Mouse (Mus musculus) hindbrain, embryonic 14.5 days (tissue): ENCODE results near the gene Safb. TPM values are rescaled to one million over a fixed set of nuclear protein-coding genes. Genes with fewer than 3 reads are reported as not detected.
A peak's percentile ranks its signal among the peaks of the same experiment; 100 is the strongest.

Experiments
- ATAC-seq: fragments of 200-750 bp; cut with Nextera tagmentation; 2 replicates; pipeline ENCODE4 v1.8.0; 2017; ENCODE audit warnings: moderate number of reproducible peaks, mild to moderate bottlenecking, moderate TSS enrichment, moderate library complexity; ENCODE audit not compliant: low FRiP score
- DNase-seq: peaks from one replicate; pipeline ENCODE4 v3.0.0-alpha.2; 2015; ENCODE audit warnings: low spot score
- H3K27ac ChIP-seq: fragments of 300-500 bp; sonication (generic); 2 replicates; pipeline ENCODE4 v1.5.1; 2014; ENCODE audit warnings: mild to moderate bottlenecking, moderate library complexity
- H3K27me3 ChIP-seq: fragments of 300-500 bp; sonication (generic); 2 replicates; pipeline ENCODE4 v1.6.1; 2014; ENCODE audit warnings: mild to moderate bottlenecking, low read length, mixed read lengths; ENCODE audit not compliant: control insufficient read depth, insufficient read depth
- H3K36me3 ChIP-seq: fragments of 300-500 bp; sonication (generic); replicated peaks from 2 replicates; pipeline ENCODE4 v1.6.1; 2014; ENCODE audit not compliant: control insufficient read depth, insufficient read depth
- H3K4me1 ChIP-seq: fragments of 300-500 bp; sonication (generic); replicated peaks from 2 replicates; pipeline ENCODE4 v1.6.1; 2014; ENCODE audit warnings: antibody characterized with exemption, low read length, mixed read lengths; ENCODE audit not compliant: control insufficient read depth, insufficient read depth
- H3K4me2 ChIP-seq: fragments of 300-500 bp; sonication (generic); replicated peaks from 2 replicates; pipeline ENCODE4 v1.6.1; 2014; ENCODE audit warnings: mild to moderate bottlenecking, moderate library complexity
- H3K4me3 ChIP-seq: fragments of 300-500 bp; sonication (generic); replicated peaks from 2 replicates; pipeline ENCODE4 v1.5.1; 2014; ENCODE audit warnings: mild to moderate bottlenecking, low read length
- H3K9ac ChIP-seq: fragments of 300-500 bp; sonication (generic); 2 replicates; pipeline ENCODE4 v1.6.1; 2014
- H3K9me3 ChIP-seq: fragments of 300-500 bp; sonication (generic); 2 replicates; pipeline ENCODE4 v1.6.1; 2016; ENCODE audit warnings: low read length; ENCODE audit not compliant: control insufficient read depth
- WGBS: fragments of 180-500 bp; shearing (Covaris S2); extraction: QIAGEN DNeasy Blood & Tissue Kit; methylation state at CpG from one replicate; pipeline ENCODE4 v1.1.7; 2014; 5-methylcytosine and 5-hydroxymethylcytosine counted together
- polyA plus RNA-seq: library from polyadenylated mRNA; unstranded; fragments of >200 nt; fragmentation: Nextera tagmentation; extraction: Ambion mirVana; gene quantifications from 2 replicates; pipeline ENCODE4 v1.2.1, GENCODE M21; 2014

Gene Safb
- polyA plus RNA-seq, 1 experiment from 2014 or later = 75.7 TPM

DNA sequence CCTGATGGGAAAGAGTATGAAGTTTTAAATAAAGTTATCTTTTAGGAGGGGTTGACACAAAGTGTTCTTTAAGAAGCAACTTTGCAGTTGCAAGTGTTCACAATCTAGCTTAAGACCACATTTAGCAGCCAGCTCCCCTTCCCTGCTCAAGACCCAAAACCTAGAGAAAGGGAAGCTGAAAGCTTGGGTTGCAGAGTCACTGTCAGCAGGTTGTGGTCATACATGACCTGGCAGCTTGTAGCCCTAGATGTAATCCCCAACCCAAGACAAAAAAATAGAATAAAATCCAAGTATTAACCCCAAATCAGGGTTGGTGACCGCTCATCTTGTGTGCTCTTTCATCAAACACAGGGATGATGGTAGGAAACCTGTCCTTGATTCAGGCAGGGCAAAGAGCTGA lies 1.6 kb upstream of the Safb start:
- Histone ChIP-seq H3K4me2 (peak overlapping the region; percentile 68), H3K27me3 (no peaks in the 10 kb centered on the region), H3K9ac (peak overlapping the region; percentile 81), H3K4me1 (peaks cover 37% of the 10 kb centered on the region), H3K27ac (0 out of 2 replicates have a peak overlapping the region, but pooled peaks have one; percentile 95), H3K9me3 (no peaks in the 10 kb centered on the region), H3K4me3 (peak overlapping the region; percentile 90), H3K36me3 (peaks cover 63% of the 10 kb centered on the region)
- ATAC-seq (no peak), DNase-seq (no peak)
- WGBS = 84% methylated on average over 1 of the region's 1 CpGs

DNA sequence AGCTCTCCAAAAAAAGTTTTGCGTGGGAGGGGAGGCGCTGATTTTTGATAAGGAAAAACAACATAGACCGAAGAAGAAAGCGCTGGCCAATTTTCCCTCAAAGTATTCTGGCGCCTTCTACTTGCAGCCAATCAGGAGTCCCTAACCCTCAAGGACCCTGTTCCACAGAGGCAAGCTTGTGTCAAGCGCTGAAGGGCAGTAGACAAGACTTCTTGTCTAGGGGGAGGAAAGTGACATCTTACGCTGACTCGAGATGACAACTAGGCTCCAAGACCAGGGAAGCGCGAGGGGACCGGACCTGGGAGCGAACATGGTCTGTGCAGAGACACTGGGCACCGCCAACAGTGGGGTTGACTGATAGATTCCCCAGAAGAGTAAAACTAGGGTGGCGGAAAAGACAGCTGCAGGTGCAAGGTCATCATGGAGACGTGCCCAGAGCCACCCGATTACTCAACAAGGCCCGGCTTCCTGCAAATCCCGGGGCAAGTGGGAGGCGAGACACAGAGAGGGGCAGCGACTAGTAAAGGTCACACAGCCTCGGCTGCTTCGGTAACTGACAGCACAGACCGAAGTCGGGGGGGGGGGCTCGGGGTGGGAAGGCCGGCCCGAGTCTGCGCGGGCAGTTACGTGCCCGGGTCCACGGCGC lies 891 bp upstream of the Safb start:
- Histone ChIP-seq H3K36me3 (peaks cover 63% of the 10 kb centered on the region), H3K9me3 (no peaks in the 10 kb centered on the region), H3K4me3 (peak overlapping the region; percentile 90), H3K4me1 (peaks cover 37% of the 10 kb centered on the region), H3K27me3 (no peaks in the 10 kb centered on the region), H3K9ac (peak overlapping the region; percentile 81), H3K4me2 (peak overlapping the region; percentile 68), H3K27ac (peak overlapping the region; percentile 95)
- ATAC-seq = no peak
- 4% methylated on average over 27 of the region's 33 CpGs for WGBS
- no peak for DNase-seq

GRCm38 (mm10) chr17:56585171-56585821 lies 671 bp downstream of the Safb start:
- Histone ChIP-seq H3K4me3 (peak overlapping the region; percentile 90), H3K9ac (peak overlapping the region; percentile 92), H3K36me3 (peaks cover 63% of the 10 kb centered on the region), H3K27me3 (no peaks in the 10 kb centered on the region), H3K4me1 (peaks cover 37% of the 10 kb centered on the region), H3K4me2 (peak overlapping the region; percentile 65), H3K27ac (peak overlapping the region; percentile 94), H3K9me3 (no peaks in the 10 kb centered on the region)
- DNase-seq (peak; percentile 36), ATAC-seq (peak; percentile 7)
- WGBS = under 1% methylated on average over 61 of the region's 61 CpGs

DNA sequence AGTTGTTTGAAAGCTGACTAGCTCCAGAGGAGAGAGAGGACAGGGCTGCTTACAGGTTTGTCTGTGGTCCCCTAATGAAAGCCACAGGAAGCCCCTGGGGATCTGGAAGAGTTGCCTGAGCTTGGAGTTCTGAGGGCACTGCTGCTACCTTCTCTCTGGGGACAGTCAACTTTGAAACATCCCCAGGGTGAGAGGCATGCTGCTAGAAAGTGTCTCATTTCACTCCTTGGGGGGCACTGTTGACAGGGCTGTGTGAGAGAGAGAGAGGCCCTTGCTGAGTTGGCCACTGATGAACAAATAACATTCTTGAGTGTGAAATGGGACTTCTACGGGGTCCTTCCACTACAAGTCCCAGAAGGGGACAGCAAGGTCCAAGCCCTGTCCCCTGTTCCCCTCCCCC lies 3.1 kb downstream of the Safb start:
- ATAC-seq (no peak), DNase-seq (no peak)
- H3K9me3 ChIP-seq = no peaks in the 10 kb centered on the region
- H3K9ac ChIP-seq = no peak overlapping the region
- H3K36me3 ChIP-seq = peaks cover 66% of the 10 kb centered on the region
- 76% methylated on average over 1 of the region's 1 CpGs for WGBS
- H3K4me1 ChIP-seq = peaks cover 30% of the 10 kb centered on the region
- H3K27me3 ChIP-seq = no peaks in the 10 kb centered on the region
- H3K27ac ChIP-seq = no peak overlapping the region
- H3K4me2 ChIP-seq = peak overlapping the region; percentile 29
- H3K4me3 ChIP-seq = no peak overlapping the region

DNA sequence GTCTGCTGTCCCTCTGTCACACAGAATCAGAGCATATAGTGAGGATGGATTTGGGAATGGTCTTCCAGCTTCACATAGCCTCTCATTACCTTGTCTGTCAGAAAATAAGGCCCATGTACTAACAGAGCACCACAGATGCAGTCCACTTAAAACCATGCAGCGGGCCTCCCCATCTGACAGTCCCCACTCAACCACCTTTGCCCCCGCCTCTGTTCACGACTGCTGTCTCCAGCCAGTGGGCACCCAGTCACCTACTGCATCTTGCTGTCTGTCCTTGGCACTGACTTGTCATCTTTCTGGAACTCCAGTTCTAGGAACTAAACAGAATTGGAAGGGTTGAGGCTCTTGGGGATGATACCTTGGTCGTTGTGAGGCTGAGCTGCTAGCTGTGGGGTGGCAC lies 4.3 kb downstream of the Safb start:
- Histone ChIP-seq H3K9me3 (no peaks in the 10 kb centered on the region), H3K9ac (no peak overlapping the region), H3K4me2 (no peak overlapping the region), H3K27me3 (no peaks in the 10 kb centered on the region), H3K27ac (no peak overlapping the region), H3K4me3 (no peak overlapping the region), H3K4me1 (peaks cover 22% of the 10 kb centered on the region), H3K36me3 (peaks cover 78% of the 10 kb centered on the region)
- no peak for DNase-seq
- WGBS = 98% methylated on average over 4 of the region's 4 CpGs
- ATAC-seq = no peak

- Histone ChIP-seq H3K27ac (no peak overlapping the region), H3K4me3 (no peak overlapping the region), H3K4me2 (no peak overlapping the region), H3K36me3 (peaks cover 100% of the 10 kb centered on the region), H3K9me3 (no peaks in the 10 kb centered on the region), H3K4me1 (peaks cover 3% of the 10 kb centered on the region), H3K27me3 (no peaks in the 10 kb centered on the region), H3K9ac (no peak overlapping the region)
- no peak for DNase-seq
- ATAC-seq = no peak
Measured at GRCm38 (mm10) chr17:56592553-56592952, 7.9 kb downstream of the Safb start.

DNA sequence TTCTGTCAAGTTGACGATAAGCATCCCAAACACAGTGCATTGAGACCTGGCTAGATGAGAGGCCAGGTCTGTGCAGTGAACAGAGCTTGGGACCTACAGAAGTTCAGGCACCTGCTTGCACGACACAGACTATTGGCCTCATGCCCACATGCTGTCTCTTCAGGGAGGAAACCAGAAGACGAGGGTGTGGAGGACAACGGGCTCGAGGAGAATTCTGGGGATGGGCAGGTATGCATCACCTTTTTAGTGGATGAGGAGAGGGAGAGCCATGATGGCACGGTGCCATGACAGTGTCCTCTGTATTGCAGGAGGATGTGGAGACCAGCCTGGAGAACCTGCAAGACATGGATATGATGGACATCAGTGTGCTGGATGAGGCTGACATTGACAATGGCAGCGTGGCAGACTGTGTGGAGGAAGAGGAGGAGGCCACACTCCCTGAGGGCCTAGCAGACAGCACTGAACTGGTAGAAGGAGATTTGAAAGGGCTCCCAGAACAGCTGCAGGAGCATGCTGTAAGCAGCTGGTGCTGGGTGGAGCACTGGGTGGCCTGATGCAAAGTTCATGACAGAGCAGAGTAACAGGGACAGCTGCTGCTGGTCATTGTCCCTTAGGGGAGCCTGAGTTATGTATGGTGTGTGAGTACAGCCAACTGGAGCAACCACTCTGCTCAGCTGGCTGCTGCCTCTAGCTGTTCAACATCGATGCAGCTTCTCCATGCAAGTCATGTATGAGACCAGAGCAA lies 9.1 kb downstream of the Safb start:
- H3K4me2 ChIP-seq = no peak overlapping the region
- no peaks in the 10 kb centered on the region for H3K9me3 ChIP-seq
- peaks cover 96% of the 10 kb centered on the region for H3K36me3 ChIP-seq
- H3K4me3 ChIP-seq = no peak overlapping the region
- no peak overlapping the region for H3K9ac ChIP-seq
- no peaks in the 10 kb centered on the region for H3K4me1 ChIP-seq
- H3K27me3 ChIP-seq = no peaks in the 10 kb centered on the region
- no peak overlapping the region for H3K27ac ChIP-seq
- ATAC-seq = no peak
- no peak for DNase-seq
- WGBS = 89% methylated on average over 8 of the region's 8 CpGs

- Histone ChIP-seq H3K4me1 (peaks cover 3% of the 10 kb centered on the region), H3K27ac (no peak overlapping the region), H3K36me3 (peaks cover 92% of the 10 kb centered on the region), H3K4me3 (no peak overlapping the region), H3K9ac (no peak overlapping the region), H3K4me2 (no peak overlapping the region), H3K9me3 (no peaks in the 10 kb centered on the region), H3K27me3 (no peaks in the 10 kb centered on the region)
- ATAC-seq = no peak
- WGBS = 94% methylated on average over 28 of the region's 28 CpGs
- DNase-seq = no peak
Measured at GRCm38 (mm10) chr17:56603186-56604069, 18.8 kb downstream of the Safb start.

- Histone ChIP-seq H3K4me1 (peaks cover 9% of the 10 kb centered on the region), H3K4me3 (no peak overlapping the region), H3K27me3 (no peaks in the 10 kb centered on the region), H3K36me3 (peaks cover 92% of the 10 kb centered on the region), H3K9me3 (no peaks in the 10 kb centered on the region), H3K9ac (no peak overlapping the region), H3K4me2 (no peak overlapping the region), H3K27ac (no peak overlapping the region)
- ATAC-seq = no peak
- DNase-seq = no peak
- 94% methylated on average over 9 of the region's 9 CpGs for WGBS
Measured at GRCm38 (mm10) chr17:56604070-56604380, 19.4 kb downstream of the Safb start.
